Mouse (Mus musculus) left cerebral cortex, adult 8-10 months (tissue): ENCODE results near the gene Sorcs2. TPM values are rescaled to one million over a fixed set of nuclear protein-coding genes. Genes with fewer than 3 reads are reported as not detected.
"Not testable (repeated sequence)": the region's sequence is repeated elsewhere in the genome, so short reads cannot be mapped to it uniquely, and the experiment has no call there.

Source experiments
- DNase-seq, 2 experiments: peaks; one replicate each; pipeline ENCODE4 v3.0.0; 2022; ENCODE audit warnings: low spot score in 2 of 2
- total RNA-seq, 4 experiments: library from RNA; stranded (reverse); gene quantifications; 2 replicates each; pipeline ENCODE4 v1.2.4; 2022

Gene Sorcs2
- total RNA-seq, 4 experiments from 2014 or later, result 37.3 to 41.7 (median 41.3) TPM

DNA sequence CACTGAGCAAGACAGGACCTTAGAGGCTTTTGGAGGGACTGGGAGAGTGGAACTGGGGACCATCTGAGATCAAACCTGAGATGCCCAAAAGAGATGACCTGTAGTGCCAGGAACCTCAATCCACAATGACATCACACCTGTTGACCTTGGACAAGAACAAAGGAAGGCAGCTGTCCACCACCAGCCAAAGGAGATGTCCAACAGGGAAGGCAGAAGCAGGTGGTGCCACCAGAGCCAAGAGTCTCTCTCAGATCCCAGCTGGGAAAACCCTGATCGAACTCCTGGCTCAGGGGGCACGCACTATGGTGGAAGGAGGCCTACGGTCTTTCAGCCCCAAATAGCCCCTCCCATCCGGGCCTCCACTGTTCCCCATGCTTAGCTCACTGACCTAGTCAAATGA lies 6.2 kb downstream of the Sorcs2 start:
- DNase-seq, result no peak

DNA sequence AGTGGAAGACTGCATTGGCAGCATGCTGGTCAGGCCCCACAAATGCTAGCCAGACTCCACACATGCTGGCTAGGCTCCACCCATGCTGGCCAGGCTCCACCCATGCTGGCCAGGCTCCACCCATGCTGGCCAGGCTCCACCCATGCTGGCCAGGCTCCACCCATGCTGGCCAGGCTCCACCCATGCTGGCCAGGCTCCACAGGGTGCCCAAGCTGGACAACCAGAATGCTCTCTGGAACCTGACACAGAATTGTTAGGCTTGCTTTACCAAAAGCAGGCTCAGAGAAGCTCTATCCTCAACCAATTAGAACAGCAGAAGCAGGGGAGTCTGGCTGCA lies 7.4 kb downstream of the Sorcs2 start:
- not testable (repeated sequence) for DNase-seq

- DNase-seq, result no peak
Observed at GRCm38 (mm10) chr5:36389731-36390590, 8.0 kb downstream of the Sorcs2 start.

DNA sequence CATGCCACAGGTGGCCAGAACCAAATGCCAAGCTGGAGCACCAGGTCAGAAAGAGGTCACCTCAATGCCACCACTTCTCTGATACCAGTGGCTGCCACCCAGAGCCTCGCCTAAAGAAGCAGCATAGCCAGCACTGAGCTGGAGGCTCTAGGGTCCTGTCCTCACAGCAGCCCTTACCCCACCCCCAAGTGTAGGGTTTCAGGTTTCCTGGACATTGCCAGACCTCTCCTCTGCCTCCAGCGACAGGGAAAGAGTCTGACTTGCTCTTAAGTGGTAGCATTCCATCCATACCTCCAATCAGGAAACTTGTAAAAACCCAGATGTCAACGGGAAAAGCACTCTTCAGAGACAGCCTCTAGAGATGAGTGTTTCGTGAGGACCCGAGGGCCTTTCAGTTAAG lies 12.9 kb downstream of the Sorcs2 start:
- DNase-seq, result no peak

- DNase-seq, result no peak
Observed at GRCm38 (mm10) chr5:36383431-36383830, 14.5 kb downstream of the Sorcs2 start.

DNA sequence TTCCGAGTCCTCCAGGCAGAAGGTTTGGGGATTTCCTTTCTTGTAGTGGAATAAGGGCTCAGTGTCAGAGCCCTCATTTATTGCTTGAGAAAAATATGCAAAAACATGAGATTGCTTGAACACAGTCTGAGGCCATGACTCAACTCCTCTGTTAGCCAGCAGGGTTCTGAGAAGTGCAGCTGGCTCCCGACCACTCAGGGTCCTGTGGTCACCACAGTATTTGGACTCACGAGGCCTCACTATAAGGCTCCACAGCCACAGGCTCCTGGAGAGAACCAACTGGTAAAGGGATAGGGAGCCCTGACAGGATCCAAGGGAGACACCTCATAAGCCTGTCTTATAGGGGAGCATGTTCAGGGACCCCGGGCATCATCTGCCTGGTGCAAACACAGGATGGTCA lies 15.2 kb downstream of the Sorcs2 start:
- no peak for DNase-seq

- no peak for DNase-seq
Observed at GRCm38 (mm10) chr5:36382134-36382693, 15.7 kb downstream of the Sorcs2 start.

GRCm38 (mm10) chr5:36379938-36380511 lies 17.9 kb downstream of the Sorcs2 start:
- peak in 1 of 2 experiments; percentile 75 for DNase-seq

DNA sequence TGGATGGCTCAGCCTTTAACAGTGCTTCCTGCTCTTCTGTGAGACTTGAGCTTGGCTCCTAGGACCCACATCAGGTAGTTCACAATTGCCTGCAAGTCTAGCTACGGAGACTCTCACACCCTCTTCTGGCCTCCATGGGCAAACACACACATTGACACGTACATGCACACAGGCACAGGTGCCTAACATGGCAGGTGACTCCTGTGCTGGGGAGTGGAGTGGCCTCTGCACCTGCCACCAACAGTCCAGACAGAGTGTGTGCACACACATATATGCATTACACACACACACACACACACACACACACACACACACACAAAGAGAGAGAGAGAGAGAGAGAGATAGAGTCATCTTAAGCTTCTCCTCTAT lies 19.6 kb downstream of the Sorcs2 start:
- no peak for DNase-seq

- no peak for DNase-seq
Observed at GRCm38 (mm10) chr5:36377456-36378369, 20.2 kb downstream of the Sorcs2 start.

DNA sequence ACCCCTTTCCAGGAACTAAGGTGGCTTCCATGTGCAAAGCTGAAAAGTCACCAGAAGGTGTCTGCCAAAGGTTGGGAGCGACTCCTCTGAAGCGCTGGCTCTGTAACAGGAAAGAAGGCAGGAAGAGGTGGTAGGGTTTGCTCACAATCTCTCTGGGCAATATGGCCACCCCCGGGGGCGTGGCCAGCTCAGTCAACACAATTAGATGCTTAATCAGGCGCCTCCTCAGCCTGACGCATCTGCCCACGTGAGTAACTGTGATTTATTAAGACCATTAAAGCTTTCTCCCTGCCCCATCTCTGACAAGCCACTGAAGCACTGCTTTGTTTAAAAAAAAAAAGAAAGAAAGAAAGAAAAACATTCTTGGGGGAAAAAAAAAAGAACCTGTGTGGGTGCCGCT lies 22.1 kb downstream of the Sorcs2 start:
- DNase-seq, result no peak

GRCm38 (mm10) chr5:36374221-36375050 lies 23.5 kb downstream of the Sorcs2 start:
- no peak for DNase-seq

GRCm38 (mm10) chr5:36373246-36373891 lies 24.6 kb downstream of the Sorcs2 start:
- DNase-seq, result no peak

DNA sequence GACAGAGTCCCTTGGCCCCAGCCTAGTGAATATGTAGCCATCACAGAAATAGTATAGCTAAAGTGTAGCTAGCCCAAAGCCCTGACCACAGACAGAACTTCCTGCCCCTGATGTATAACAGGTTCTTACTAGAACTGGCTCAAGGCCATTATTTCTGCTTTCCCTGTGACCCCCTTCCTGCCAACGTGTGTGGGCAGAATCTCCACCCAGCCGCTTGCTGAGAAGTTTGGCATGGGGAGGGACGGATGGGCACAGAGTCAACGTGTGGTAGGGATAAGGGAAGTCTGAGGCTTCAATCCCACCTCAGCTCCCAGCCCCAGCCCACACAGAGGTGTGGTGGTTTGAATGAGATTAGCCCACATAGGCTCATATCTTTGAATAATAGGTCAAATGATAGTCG lies 26.2 kb downstream of the Sorcs2 start:
- DNase-seq, result no peak

DNA sequence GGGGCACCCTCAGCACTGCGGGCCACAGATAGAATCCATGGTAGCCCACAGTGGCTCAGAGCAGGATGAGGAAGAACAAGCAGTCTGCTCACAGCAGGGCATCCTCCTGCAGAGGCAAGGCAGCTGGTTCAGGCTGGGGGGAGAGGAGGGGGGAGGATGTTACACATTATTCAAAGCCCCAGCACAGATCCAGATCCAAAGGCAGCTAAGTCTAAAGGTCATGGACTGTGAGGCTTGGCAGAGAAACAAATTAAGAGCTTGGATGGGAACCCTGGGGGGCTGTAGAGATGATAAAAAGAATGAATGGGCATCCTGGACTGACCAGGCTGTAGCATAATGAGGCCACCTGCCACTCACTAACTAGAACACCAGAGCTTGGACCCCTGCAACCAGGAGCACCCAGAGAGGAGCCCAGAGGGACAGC lies 28.7 kb downstream of the Sorcs2 start:
- no peak for DNase-seq

GRCm38 (mm10) chr5:36368511-36369135 lies 29.3 kb downstream of the Sorcs2 start:
- DNase-seq, result no peak

- DNase-seq, result peak in 1 of 2 experiments; percentile 37
Observed at GRCm38 (mm10) chr5:36367911-36368310, 30.0 kb downstream of the Sorcs2 start.

GRCm38 (mm10) chr5:36367181-36367610 lies 30.7 kb downstream of the Sorcs2 start:
- DNase-seq, result no peak

DNA sequence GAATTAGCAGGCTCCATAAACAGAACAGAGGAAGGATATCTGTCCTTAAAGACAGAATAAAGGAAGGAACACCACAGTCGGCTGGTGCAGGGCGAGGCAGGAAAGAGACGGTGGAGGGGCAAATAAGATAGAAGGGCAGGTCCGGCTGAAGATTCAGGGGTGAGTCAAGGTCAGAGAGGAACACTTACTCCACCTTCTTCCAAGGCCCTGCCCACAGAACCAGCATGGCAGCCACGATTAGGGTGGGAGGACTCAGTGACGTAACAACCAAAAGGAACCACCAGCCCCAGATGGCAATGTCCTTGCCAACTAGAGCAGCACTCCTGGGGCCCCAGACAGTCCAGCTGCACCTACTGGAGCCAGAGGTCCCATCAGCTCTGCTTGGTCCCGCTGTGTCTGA lies 36.2 kb downstream of the Sorcs2 start:
- no peak for DNase-seq

GRCm38 (mm10) chr5:36360343-36360742 lies 37.6 kb downstream of the Sorcs2 start:
- DNase-seq, result no peak
